Mouse (Mus musculus) activated CD4-positive, CD25-positive, alpha-beta regulatory T cell, adult 4 months (primary cell): ENCODE results near the gene Rpa1. TPM values are rescaled to one million over a fixed set of nuclear protein-coding genes. Genes with fewer than 3 reads are reported as not detected.

Experiments
- ATAC-seq: one replicate; pipeline ENCODE4 v1.8.0; 2017
- polyA plus RNA-seq, 2 experiments: library from polyadenylated mRNA; unstranded; fragments of 100-300 nt; shearing (Covaris generic); gene quantifications; one replicate each; pipeline ENCODE4 v1.2.1; 2017

Rpa1 gene
- polyA plus RNA-seq, 2 experiments from 2014 or later, result 209 to 263 TPM

- ATAC-seq, result no peak
These were observed 85.9 kb downstream of the Rpa1 start for GRCm38 (mm10) chr11:75262181-75262580.

- ATAC-seq, result no peak
These were observed 86.4 kb downstream of the Rpa1 start for GRCm38 (mm10) chr11:75261730-75262129.

GRCm38 (mm10) chr11:75261016-75261415 is 87.1 kb downstream of the Rpa1 start:
- ATAC-seq, result no peak

GRCm38 (mm10) chr11:75259996-75260561 is 88.0 kb downstream of the Rpa1 start:
- ATAC-seq, result no peak

GRCm38 (mm10) chr11:75259416-75259815 is 88.7 kb downstream of the Rpa1 start:
- ATAC-seq, result no peak

GRCm38 (mm10) chr11:75257056-75257648 is 91.0 kb downstream of the Rpa1 start:
- no peak for ATAC-seq

GRCm38 (mm10) chr11:75255330-75255729 is 92.8 kb downstream of the Rpa1 start:
- ATAC-seq, result peak; percentile 32

GRCm38 (mm10) chr11:75254252-75254912 is 93.7 kb downstream of the Rpa1 start:
- peak; percentile 78 for ATAC-seq

- no peak for ATAC-seq
These were observed 96.5 kb downstream of the Rpa1 start for GRCm38 (mm10) chr11:75251557-75252070.

GRCm38 (mm10) chr11:75251006-75251512 is 97.1 kb downstream of the Rpa1 start:
- ATAC-seq, result no peak

GRCm38 (mm10) chr11:75249588-75249987 is 98.5 kb downstream of the Rpa1 start:
- no peak for ATAC-seq

Other genes with a start within 250 kb of the Rpa1 start
- under 1 TPM in 1 of 2 experiments, not detected in 1; 0.38 TPM for gene Hic1, start 178.8 kb downstream of the Rpa1 start, polyA plus RNA-seq
- 10 to 100 TPM; 28.4 to 32.8 TPM for gene Ovca2, start 169.5 kb downstream of the Rpa1 start, polyA plus RNA-seq
- 1 to 10 TPM; 8.3 to 9.6 TPM for gene Dph1, start 157.1 kb downstream of the Rpa1 start, polyA plus RNA-seq
- gene Rtn4rl1, start 154.5 kb downstream of the Rpa1 start, polyA plus RNA-seq, result 1 to 10 TPM; 1.6 to 1.8 TPM
- 10 to 100 TPM; 14.0 to 18.7 TPM for gene Smyd4, start 109 bp upstream of the Rpa1 start, polyA plus RNA-seq
- gene Serpinf1, start 74.4 kb upstream of the Rpa1 start, polyA plus RNA-seq, result 1 to 10 TPM; 1.8 to 3.9 TPM
- gene Serpinf2, start 91.3 kb upstream of the Rpa1 start, polyA plus RNA-seq, result not detected
- 1 to 10 TPM; 5.2 to 7.3 TPM for gene Wdr81, start 106.4 kb upstream of the Rpa1 start, polyA plus RNA-seq
- gene Tlcd2, start 113.4 kb upstream of the Rpa1 start, polyA plus RNA-seq, result 10 to 100 TPM in 1 of 2 experiments, 1 to 10 TPM in 1; 5.6 to 16.0 TPM
- gene Prpf8, start 138.5 kb upstream of the Rpa1 start, polyA plus RNA-seq, result 10 to 100 TPM; 33.9 to 38.7 TPM
- gene Rilp, start 161.8 kb upstream of the Rpa1 start, polyA plus RNA-seq, result not detected
- under 1 TPM; 0.42 to 0.47 TPM for gene Scarf1, start 165.2 kb upstream of the Rpa1 start, polyA plus RNA-seq
- gene Slc43a2, start 183.4 kb upstream of the Rpa1 start, polyA plus RNA-seq, result 10 to 100 TPM; 18.3 to 18.7 TPM
- gene Pitpna, start 239.8 kb upstream of the Rpa1 start, polyA plus RNA-seq, result 10 to 100 TPM; 24.3 to 47.6 TPM